Mouse (Mus musculus) layer of hippocampus, adult 2 months (tissue): ENCODE results near the gene Pik3cb. TPM values are rescaled to one million over a fixed set of nuclear protein-coding genes. Genes with fewer than 3 reads are reported as not detected.
A peak's percentile ranks its signal among the peaks of the same experiment; 100 is the strongest.

Experiments
- DNase-seq, 2 experiments: peaks; one replicate each; pipeline ENCODE4 v3.0.0; 2022; ENCODE audit warnings: low spot score in 2 of 2
- H3K27ac ChIP-seq: fragments of 200-600 bp; 2 replicates; pipeline ENCODE4 v1.8.1; 2022
- H3K4me3 ChIP-seq: fragments of 200-600 bp; 2 replicates; pipeline ENCODE4 v1.8.1; 2022; ENCODE audit warnings: mild to moderate bottlenecking
- CTCF ChIP-seq: fragments of 200-600 bp; conservative IDR thresholded peaks from 2 replicates; pipeline ENCODE4 v1.8.1; 2022; ENCODE audit warnings: antibody characterized with exemption, mild to moderate bottlenecking, moderate library complexity
- long read RNA-seq, 2 experiments: library from polyadenylated mRNA; stranded (forward); transcript quantifications; one replicate each; pipeline ENCODE4 v2.0.0; 2021; ENCODE audit warnings: borderline mapping rate in 2 of 2
- total RNA-seq, 2 experiments: library from RNA; stranded (reverse); gene quantifications; 2 replicates each; pipeline ENCODE4 v1.2.3; 2021

Pik3cb gene
- 10 to 100 TPM; 28.2 to 28.3 TPM for total RNA-seq
- long read RNA-seq, experiment 1, full-length matches to known transcripts: 22 of 49 reads
- long read RNA-seq, experiment 1, partial matches to known transcripts: 4 of 49 reads
- long read RNA-seq, experiment 1, other reads (novel, unspliced or antisense): 23 of 49 reads
- long read RNA-seq, experiment 2, full-length matches to known transcripts: 21 of 53 reads
- long read RNA-seq, experiment 2, partial matches to known transcripts: 8 of 53 reads
- long read RNA-seq, experiment 2, other reads (novel, unspliced or antisense): 24 of 53 reads

GRCm38 (mm10) chr9:99140063-99140882 is at the start of gene Pik3cb:
TSS of gene Pik3cb (minus strand) at chr9:99140621.
- peak within 1 kb of the TSS; percentile 93 for H3K4me3 ChIP-seq
- H3K27ac ChIP-seq: peak within 1 kb of the TSS; percentile 95
- peak; percentile 97 to 99 for DNase-seq
- TF ChIP-seq CTCF: no peak

- DNase-seq: no peak
- no peak for TF ChIP-seq CTCF
- Histone ChIP-seq H3K4me3 (no peak overlapping the region), H3K27ac (no peak overlapping the region)
Measured at GRCm38 (mm10) chr9:99183043-99183670, 42.7 kb upstream of the Pik3cb start.

GRCm38 (mm10) chr9:99182121-99182520 is 41.7 kb upstream of the Pik3cb start:
- Histone ChIP-seq H3K4me3 (no peak overlapping the region), H3K27ac (no peak overlapping the region)
- DNase-seq: no peak
- no peak for TF ChIP-seq CTCF

GRCm38 (mm10) chr9:99180272-99180671 is 39.9 kb upstream of the Pik3cb start:
- Histone ChIP-seq H3K4me3 (no peak overlapping the region), H3K27ac (no peak overlapping the region)
- TF ChIP-seq CTCF: no peak
- no peak for DNase-seq

- TF ChIP-seq CTCF: no peak
- Histone ChIP-seq H3K27ac (no peak overlapping the region), H3K4me3 (no peak overlapping the region)
- DNase-seq: peak in 1 of 2 experiments; percentile 30
Measured at GRCm38 (mm10) chr9:99178736-99179135, 38.3 kb upstream of the Pik3cb start.

- no peak for TF ChIP-seq CTCF
- DNase-seq: no peak
- Histone ChIP-seq H3K27ac (no peak overlapping the region), H3K4me3 (no peak overlapping the region)
Measured at GRCm38 (mm10) chr9:99175774-99176173, 35.4 kb upstream of the Pik3cb start.

- TF ChIP-seq CTCF: no peak
- H3K27ac ChIP-seq: no peak overlapping the region
- no peak for DNase-seq
- H3K4me3 ChIP-seq: no peak overlapping the region
Measured at GRCm38 (mm10) chr9:99172811-99173210, 32.4 kb upstream of the Pik3cb start.

- no peak for TF ChIP-seq CTCF
- DNase-seq: no peak
- no peak overlapping the region for H3K4me3 ChIP-seq
- H3K27ac ChIP-seq: no peak overlapping the region
Measured at GRCm38 (mm10) chr9:99171186-99171585, 30.8 kb upstream of the Pik3cb start.

- H3K27ac ChIP-seq: no peak overlapping the region
- no peak overlapping the region for H3K4me3 ChIP-seq
- no peak for DNase-seq
- TF ChIP-seq CTCF: no peak
Measured at GRCm38 (mm10) chr9:99169029-99169428, 28.6 kb upstream of the Pik3cb start.

- no peak for TF ChIP-seq CTCF
- DNase-seq: no peak
- H3K27ac ChIP-seq: no peak overlapping the region
- no peak overlapping the region for H3K4me3 ChIP-seq
Measured at GRCm38 (mm10) chr9:99166946-99167345, 26.5 kb upstream of the Pik3cb start.

- TF ChIP-seq CTCF: no peak
- DNase-seq: no peak
- no peak overlapping the region for H3K27ac ChIP-seq
- no peak overlapping the region for H3K4me3 ChIP-seq
Measured at GRCm38 (mm10) chr9:99165956-99166355, 25.5 kb upstream of the Pik3cb start.

- peak in 1 of 2 experiments; percentile 12 for DNase-seq
- Histone ChIP-seq H3K27ac (no peak overlapping the region), H3K4me3 (no peak overlapping the region)
- no peak for TF ChIP-seq CTCF
Measured at GRCm38 (mm10) chr9:99164664-99165226, 24.3 kb upstream of the Pik3cb start.

GRCm38 (mm10) chr9:99164148-99164503 is 23.7 kb upstream of the Pik3cb start:
- no peak for DNase-seq
- Histone ChIP-seq H3K4me3 (no peak overlapping the region), H3K27ac (no peak overlapping the region)
- TF ChIP-seq CTCF: no peak
